Mouse (Mus musculus) ES-E14 (cell line): ENCODE measurements around the gene Xpnpep2.

Experiments used
- CHD2 ChIP-seq: IDR thresholded peaks from 2 replicates; pipeline ENCODE4 v1.6.1; 2014; ENCODE audit warnings: mild to moderate bottlenecking, low read depth, low read length, inconsistent platforms
- HCFC1 ChIP-seq: IDR thresholded peaks from 2 replicates; pipeline ENCODE4 v1.6.1; 2012; ENCODE audit warnings: low read length, inconsistent platforms, borderline replicate concordance; ENCODE audit not compliant: insufficient read depth
- MAFK ChIP-seq: IDR thresholded peaks from 2 replicates; pipeline ENCODE4 v1.6.1; 2014; ENCODE audit warnings: mild to moderate bottlenecking, low read depth, low read length, inconsistent platforms; ENCODE audit not compliant: insufficient read depth
- ZC3H11A ChIP-seq: IDR thresholded peaks from 2 replicates; pipeline ENCODE4 v1.6.1; 2012; ENCODE audit warnings: low read depth, mild to moderate bottlenecking, inconsistent platforms, low read length, borderline replicate concordance
- ZNF384 ChIP-seq: IDR thresholded peaks from 2 replicates; pipeline ENCODE4 v1.6.1; 2012; ENCODE audit warnings: low read depth, low read length, inconsistent platforms

DNA sequence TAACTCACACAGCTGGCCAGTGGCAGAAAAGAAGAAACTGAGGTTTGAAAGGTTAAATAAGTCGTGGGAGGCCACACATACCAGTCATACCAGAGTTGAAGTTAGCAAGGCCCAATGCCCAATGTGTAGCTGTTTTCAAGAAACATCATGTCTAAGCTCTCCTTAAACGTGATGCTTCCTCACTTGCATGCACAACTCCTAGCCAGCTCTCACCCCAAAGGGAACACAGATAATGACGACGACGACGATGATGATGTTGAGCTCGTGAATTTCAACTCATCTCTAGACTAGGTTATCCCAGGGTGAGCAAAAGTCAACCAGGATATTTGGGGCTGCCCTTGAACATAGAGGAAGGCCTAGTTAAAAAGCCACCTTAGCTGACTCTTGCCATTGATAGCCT is 43.6 kb downstream of the Xpnpep2 start:
- TF ChIP-seq MAFK = no peak
- no peak for TF ChIP-seq ZNF384
- no peak for TF ChIP-seq ZC3H11A
- no peak for TF ChIP-seq HCFC1
- TF ChIP-seq CHD2 = no peak
